Mouse (Mus musculus) forebrain, postnatal 0 days (tissue): ENCODE measurements around the gene Epha1. TPM values are rescaled to one million over a fixed set of nuclear protein-coding genes. Genes with fewer than 3 reads are reported as not detected.

Experiments
- ATAC-seq: fragments of 200-750 bp; cut with Nextera tagmentation; 2 replicates; pipeline ENCODE4 v1.8.0; 2017; ENCODE audit warnings: mild to moderate bottlenecking, moderate library complexity
- DNase-seq: peaks from one replicate; pipeline ENCODE4 v3.0.0-alpha.2; 2015
- H3K27ac ChIP-seq: fragments of 300-500 bp; sonication (generic); 2 replicates; pipeline ENCODE4 v1.5.1; 2014; ENCODE audit warnings: low read depth, mild to moderate bottlenecking, antibody characterized with exemption, low read length, moderate library complexity, mixed read lengths
- H3K27me3 ChIP-seq: fragments of 300-500 bp; sonication (generic); 2 replicates; pipeline ENCODE4 v1.6.1; 2014; ENCODE audit warnings: mild to moderate bottlenecking, low read length, mixed read lengths; ENCODE audit not compliant: insufficient read depth
- H3K36me3 ChIP-seq: fragments of 300-500 bp; sonication (generic); 2 replicates; pipeline ENCODE4 v1.6.1; 2014; ENCODE audit warnings: mild to moderate bottlenecking, moderate library complexity; ENCODE audit not compliant: insufficient read depth
- H3K4me1 ChIP-seq: fragments of 300-500 bp; sonication (generic); 2 replicates; pipeline ENCODE4 v1.6.1; 2014; ENCODE audit warnings: antibody characterized with exemption; ENCODE audit not compliant: insufficient read depth
- H3K4me2 ChIP-seq: fragments of 300-500 bp; sonication (generic); 2 replicates; pipeline ENCODE4 v1.6.1; 2014; ENCODE audit warnings: low read depth, mild to moderate bottlenecking, moderate library complexity
- H3K4me3 ChIP-seq: fragments of 300-500 bp; sonication (generic); 2 replicates; pipeline ENCODE4 v1.5.1; 2014; ENCODE audit warnings: low read depth, low read length, mixed read lengths
- H3K9ac ChIP-seq: fragments of 300-500 bp; sonication (generic); 2 replicates; pipeline ENCODE4 v1.6.1; 2014; ENCODE audit warnings: mild to moderate bottlenecking
- H3K9me3 ChIP-seq: fragments of 300-500 bp; sonication (generic); 2 replicates; pipeline ENCODE4 v1.6.1; 2016; ENCODE audit warnings: low read length
- CTCF ChIP-seq: sonication (generic); IDR thresholded peaks from 2 replicates; pipeline ENCODE4 v1.5.1; 2016; ENCODE audit warnings: antibody characterized with exemption, control low read depth, low read depth
- WGBS: fragments of 180-500 bp; shearing (Covaris S2); extraction: QIAGEN DNeasy Blood & Tissue Kit; methylation state at CpG from one replicate; pipeline ENCODE4 v1.1.7; 2014; 5-methylcytosine and 5-hydroxymethylcytosine counted together
- polyA plus RNA-seq: library from polyadenylated mRNA; unstranded; fragments of >200 nt; fragmentation: Nextera tagmentation; extraction: Ambion mirVana; gene quantifications from 2 replicates; pipeline ENCODE4 v1.2.1, GENCODE M21; 2015
- total RNA-seq: library from RNA; depleted of rRNA; stranded (reverse); fragments of >200 nt; gene quantifications from 2 replicates; pipeline ENCODE4 v1.2.3, GENCODE M21; 2014

The Epha1 gene
- total and polyA plus RNA-seq, 2 experiments from 2014 or later = 0.67 to 0.86 TPM

GRCm38 (mm10) chr6:42349426-42350020, 23.5 kb downstream of the Epha1 start, which contains the start of gene Zyx:
Gene Zyx, plus strand, starts transcription at chr6:42349630.
- Histone ChIP-seq H3K4me1 (peaks cover 10% of the 10 kb centered on the region), H3K9me3 (no peaks in the 10 kb centered on the region), H3K36me3 (peaks cover 3% of the 10 kb centered on the region; the same call in 1 of the 2 replicates), H3K27me3 (no peaks in the 10 kb centered on the region), H3K4me2 (peak within 1 kb of the TSS; percentile 91), H3K27ac (peak within 1 kb of the TSS; percentile 72), H3K9ac (peak within 1 kb of the TSS; percentile 66), H3K4me3 (peak within 1 kb of the TSS; percentile 70)
- peak; percentile 47 for TF ChIP-seq CTCF
- ATAC-seq (peak; percentile 90), DNase-seq (peak; percentile 79)
- WGBS = under 1% methylated on average over 22 of the region's 36 CpGs

DNA sequence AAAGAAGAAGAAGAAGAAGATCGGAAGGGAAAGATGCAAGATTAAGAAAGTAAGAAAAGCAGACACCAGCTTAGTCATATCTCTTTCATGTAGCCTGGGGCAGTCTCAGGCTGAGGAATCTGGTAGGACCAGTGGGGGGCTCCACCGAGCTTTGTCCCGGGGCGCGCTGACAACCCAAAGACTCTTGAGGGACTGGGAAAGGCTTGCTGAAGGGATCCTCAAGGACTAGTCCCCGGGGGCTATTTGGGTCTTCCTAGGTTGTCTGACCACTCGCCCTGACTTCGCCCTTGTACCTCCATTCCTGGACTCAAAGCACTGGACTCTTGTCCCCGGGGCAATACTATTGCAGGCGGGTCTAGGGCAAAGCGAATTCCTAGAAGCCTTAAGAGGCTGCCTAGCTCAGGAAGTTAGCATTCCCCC, 24.1 kb downstream of the Epha1 start:
- peak overlapping the region; percentile 70 for H3K4me3 ChIP-seq
- peaks cover 3% of the 10 kb centered on the region; the same call in 1 of the 2 replicates for H3K36me3 ChIP-seq
- peak overlapping the region; percentile 91 for H3K4me2 ChIP-seq
- TF ChIP-seq CTCF = peak; percentile 51
- no peaks in the 10 kb centered on the region for H3K27me3 ChIP-seq
- ATAC-seq = peak; percentile 58
- peak overlapping the region; percentile 66 for H3K9ac ChIP-seq
- WGBS = 2% methylated on average over 11 of the region's 11 CpGs
- no peaks in the 10 kb centered on the region for H3K9me3 ChIP-seq
- peak overlapping the region; percentile 72 for H3K27ac ChIP-seq
- H3K4me1 ChIP-seq = peaks cover 10% of the 10 kb centered on the region
- DNase-seq = peak; percentile 75

GRCm38 (mm10) chr6:42348281-42349005, 24.6 kb downstream of the Epha1 start:
- Histone ChIP-seq H3K4me2 (peak overlapping the region; percentile 91), H3K36me3 (peaks cover 3% of the 10 kb centered on the region; the same call in 1 of the 2 replicates), H3K9me3 (no peaks in the 10 kb centered on the region), H3K9ac (peak overlapping the region; percentile 66; the same call in 1 of the 2 replicates), H3K4me1 (peaks cover 10% of the 10 kb centered on the region), H3K4me3 (peak overlapping the region; percentile 70; the same call in 1 of the 2 replicates), H3K27ac (no peak overlapping the region), H3K27me3 (no peaks in the 10 kb centered on the region)
- DNase-seq (no peak), ATAC-seq (no peak)
- 31% methylated on average over 12 of the region's 12 CpGs for WGBS
- no peak for TF ChIP-seq CTCF

GRCm38 (mm10) chr6:42344255-42344654, 28.8 kb downstream of the Epha1 start:
- H3K27ac ChIP-seq = no peak overlapping the region
- no peaks in the 10 kb centered on the region for H3K36me3 ChIP-seq
- no peaks in the 10 kb centered on the region for H3K9me3 ChIP-seq
- 88% methylated on average over 1 of the region's 1 CpGs for WGBS
- H3K4me3 ChIP-seq = no peak overlapping the region
- ATAC-seq (no peak), DNase-seq (no peak)
- no peak overlapping the region for H3K9ac ChIP-seq
- no peaks in the 10 kb centered on the region; the same call in 1 of the 2 replicates for H3K4me1 ChIP-seq
- no peak overlapping the region for H3K4me2 ChIP-seq
- no peak for TF ChIP-seq CTCF
- H3K27me3 ChIP-seq = no peaks in the 10 kb centered on the region

DNA sequence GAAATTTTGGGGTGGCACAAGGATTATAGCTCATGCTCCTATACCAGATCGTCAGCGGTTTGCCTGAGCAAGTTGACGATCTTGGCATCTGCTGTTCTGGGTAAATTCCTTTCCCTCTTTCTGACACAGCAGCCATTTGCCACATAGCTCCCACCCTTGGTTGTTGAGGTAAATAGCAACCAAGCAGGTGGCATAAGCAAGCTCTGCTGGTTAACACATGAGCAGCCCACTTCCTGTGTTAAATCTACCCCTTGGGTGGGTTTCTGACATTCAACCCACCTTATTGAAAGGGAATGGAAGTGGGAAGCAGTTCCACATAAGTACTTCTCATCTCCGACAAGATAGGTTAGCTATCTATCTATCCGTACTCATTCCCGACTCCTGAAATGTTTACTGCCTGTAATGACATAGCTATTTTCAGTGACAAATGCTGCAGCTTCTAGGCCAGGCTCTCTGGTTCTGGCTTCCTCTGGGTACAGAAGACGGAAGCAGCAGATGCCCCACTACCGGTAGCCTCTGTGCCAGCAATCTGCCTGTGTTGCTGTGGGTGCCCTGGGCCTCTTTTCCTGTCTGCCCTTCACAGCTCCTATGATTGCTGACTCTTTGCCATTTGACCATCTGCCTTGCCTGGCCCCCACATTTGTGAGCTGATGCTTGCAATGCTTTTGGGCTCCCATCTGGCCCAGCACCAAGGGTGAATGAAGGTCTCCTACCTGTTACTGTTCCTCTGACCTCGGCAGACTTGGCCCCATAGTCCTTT, 29.5 kb downstream of the Epha1 start:
- peak; percentile 36; the same call in 1 of the 2 replicates for ATAC-seq
- TF ChIP-seq CTCF = no peak
- H3K27ac ChIP-seq = no peak overlapping the region
- H3K9me3 ChIP-seq = no peaks in the 10 kb centered on the region
- H3K9ac ChIP-seq = no peak overlapping the region
- H3K4me3 ChIP-seq = no peak overlapping the region
- 78% methylated on average over 9 of the region's 9 CpGs for WGBS
- no peak for DNase-seq
- H3K4me2 ChIP-seq = no peak overlapping the region
- H3K27me3 ChIP-seq = no peaks in the 10 kb centered on the region
- H3K4me1 ChIP-seq = no peaks in the 10 kb centered on the region; the same call in 1 of the 2 replicates
- H3K36me3 ChIP-seq = no peaks in the 10 kb centered on the region

GRCm38 (mm10) chr6:42342171-42342570, 30.9 kb downstream of the Epha1 start:
- Histone ChIP-seq H3K4me1 (no peaks in the 10 kb centered on the region), H3K27ac (no peak overlapping the region), H3K4me3 (no peak overlapping the region), H3K9ac (no peak overlapping the region), H3K27me3 (no peaks in the 10 kb centered on the region), H3K36me3 (no peaks in the 10 kb centered on the region), H3K9me3 (no peaks in the 10 kb centered on the region), H3K4me2 (no peak overlapping the region)
- no peak for TF ChIP-seq CTCF
- 72% methylated on average over 1 of the region's 1 CpGs for WGBS
- DNase-seq (no peak), ATAC-seq (no peak)
